In the genomic region with DNA sequence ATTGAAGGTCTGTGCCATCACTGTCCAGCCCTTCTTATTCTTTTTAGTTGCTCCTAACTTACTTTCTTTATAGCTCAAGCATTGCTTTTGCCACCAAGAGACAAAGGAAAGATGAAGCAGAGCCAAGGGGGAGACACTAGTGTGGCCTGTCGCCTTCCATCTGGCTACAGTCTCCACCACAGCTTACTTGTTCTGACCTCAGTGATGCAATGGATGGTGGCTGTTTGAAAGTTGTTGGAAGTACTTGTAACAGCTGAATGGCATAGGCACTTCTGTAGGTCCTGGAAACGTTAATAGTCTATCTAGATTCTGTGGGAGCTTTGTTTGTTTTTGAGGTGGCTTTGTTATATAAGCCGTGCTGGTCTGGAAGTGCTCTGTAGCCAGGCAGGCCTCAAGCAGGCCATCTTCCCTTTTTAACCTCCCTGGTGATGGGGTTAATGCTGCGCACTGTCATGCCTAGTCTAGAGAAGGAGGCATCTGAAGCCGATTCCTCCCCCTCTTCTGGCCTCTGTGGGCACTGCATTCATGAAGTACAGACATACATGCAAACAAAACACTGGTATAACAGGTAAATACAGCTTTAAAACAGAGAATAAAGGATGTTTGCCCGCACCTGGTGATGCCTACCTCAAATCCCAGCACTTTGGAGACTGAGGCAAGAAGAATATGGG, we compare ENCODE assay signal across 1 mouse cellular context.
TF ChIP-seq lines count a peak whose summit lies in the region.

No protein-coding gene starts in this region.

TF ChIP-seq in MEL, 35 proteins besides CTCF, POLR2A, EP300 and RAD21 (continued from another document):
- no peak for TF ChIP-seq BHLHE40 (IDR thresholded peaks at IDR 0.05; ENCODE audit: borderline replicate concordance, low read depth, low read length)
- TF ChIP-seq CHD2 (IDR thresholded peaks at IDR 0.05; ENCODE audit: low read length): no peak
- no peak for TF ChIP-seq ETS1 (IDR thresholded peaks at IDR 0.05; ENCODE audit: low read depth, low read length)
- no peak for TF ChIP-seq ZMIZ1 (IDR thresholded peaks at IDR 0.05; ENCODE audit: low read depth, low read length)
TF ChIP-seq in MEL: peak in this region for 1.
